Mouse (Mus musculus) MEL (cell line): ENCODE data around the gene Frmd4a.

ENCODE experiments used
- BHLHE40 ChIP-seq: IDR thresholded peaks from 2 replicates; pipeline ENCODE4 v1.6.1; 2012; ENCODE audit warnings: low read depth, mild to moderate bottlenecking, inconsistent platforms, low read length, improper control_type of control experiment, borderline replicate concordance
- CTCF ChIP-seq, 3 experiments: IDR thresholded peaks in 2 of 3; conservative IDR thresholded peaks in 1 of 3; 2 replicates each; pipeline ENCODE4 v1.5.1; 2011 to 2012; ENCODE audit warnings: low read length in 3 of 3, low read depth in 2 of 3, mild to moderate bottlenecking in 2 of 3, improper control_type of control experiment in 1 of 3, inconsistent platforms in 1 of 3, mixed read lengths in 1 of 3, moderate library complexity in 1 of 3; ENCODE audit not compliant: control insufficient read depth in 1 of 3, insufficient read depth in 1 of 3, poor library complexity in 1 of 3, severe bottlenecking in 1 of 3
- ELF1 ChIP-seq: IDR thresholded peaks from 2 replicates; pipeline ENCODE4 v1.6.1; 2014; ENCODE audit warnings: low read depth, mild to moderate bottlenecking, inconsistent platforms, low read length, improper control_type of control experiment, moderate library complexity
- EP300 ChIP-seq, 2 experiments: IDR thresholded peaks; 2 replicates each; pipeline ENCODE4 v1.6.1; 2011; ENCODE audit warnings: improper control_type of control experiment in 2 of 2, low read length in 2 of 2, low read depth in 1 of 2, mild to moderate bottlenecking in 1 of 2
- GABPA ChIP-seq: IDR thresholded peaks from 2 replicates; pipeline ENCODE4 v1.6.1; 2012; ENCODE audit warnings: low read depth, mild to moderate bottlenecking, inconsistent platforms, low read length, improper control_type of control experiment, moderate library complexity
- GATA1 ChIP-seq: IDR thresholded peaks from 2 replicates; pipeline ENCODE4 v1.6.1; 2011; ENCODE audit warnings: low read depth, low read length, improper control_type of control experiment
- NRF1 ChIP-seq: IDR thresholded peaks from 2 replicates; pipeline ENCODE4 v1.6.1; 2014; ENCODE audit warnings: low read depth, mild to moderate bottlenecking, inconsistent platforms, low read length, improper control_type of control experiment, moderate library complexity; ENCODE audit not compliant: poor library complexity, insufficient read depth, severe bottlenecking
- POLR2A ChIP-seq, 2 experiments: IDR thresholded peaks; 2 replicates each; pipeline ENCODE4 v1.6.1; 2011 to 2012; ENCODE audit warnings: low read length in 2 of 2, mild to moderate bottlenecking in 2 of 2, control low read depth in 1 of 2, improper control_type of control experiment in 1 of 2, low read depth in 1 of 2, moderate library complexity in 1 of 2; ENCODE audit not compliant: control insufficient read depth in 1 of 2, insufficient read depth in 1 of 2, poor library complexity in 1 of 2
- POLR2AphosphoS2 ChIP-seq: IDR thresholded peaks from 2 replicates; pipeline ENCODE4 v1.6.1; 2011; ENCODE audit warnings: low read length, improper control_type of control experiment
- ZMIZ1 ChIP-seq: IDR thresholded peaks from 2 replicates; pipeline ENCODE4 v1.6.1; 2012; ENCODE audit warnings: low read depth, mild to moderate bottlenecking, inconsistent platforms, low read length, improper control_type of control experiment, moderate library complexity
- ZNF384 ChIP-seq: IDR thresholded peaks from 2 replicates; pipeline ENCODE4 v1.6.1; 2012; ENCODE audit warnings: low read depth, mild to moderate bottlenecking, inconsistent platforms, low read length, improper control_type of control experiment

- TF ChIP-seq ZNF384 (no peak), POLR2AphosphoS2 (no peak), GABPA (no peak), BHLHE40 (no peak), POLR2A (IDR thresholded peaks at IDR 0.05; ENCODE audit: control insufficient read depth in 1 of 2, insufficient read depth in 1 of 2, low read depth in 1 of 2, low read length in 2 of 2, poor library complexity in 1 of 2) (no peak), CTCF (IDR thresholded peaks at IDR 0.05 in 2 of 3, conservative IDR thresholded peaks at IDR 0.05 in 1 of 3; ENCODE audit: control insufficient read depth in 1 of 3, insufficient read depth in 1 of 3, low read depth in 2 of 3, low read length in 3 of 3, poor library complexity in 1 of 3, severe bottlenecking in 1 of 3) (no peak), ZMIZ1 (no peak), ELF1 (no peak), EP300 (IDR thresholded peaks at IDR 0.05; ENCODE audit: low read depth in 1 of 2, low read length in 2 of 2) (no peak), NRF1 (no peak), GATA1 (no peak)
Measured at GRCm38 (mm10) chr2:4286390-4286901, 268.9 kb downstream of the Frmd4a start.
